Mouse (Mus musculus) CH12.LX (cell line): ENCODE results near the gene Gba2. TPM values are rescaled to one million over a fixed set of nuclear protein-coding genes. Genes with fewer than 3 reads are reported as not detected.

Source experiments
- DNase-seq: peaks from one replicate; pipeline ENCODE4 v3.0.0-alpha.2; 2013; ENCODE audit errors: extremely low read depth
- H3K27ac ChIP-seq: 2 replicates; pipeline ENCODE4 v1.5.1; 2012; ENCODE audit warnings: low read depth, mild to moderate bottlenecking, control low read depth, moderate library complexity; ENCODE audit not compliant: insufficient read depth
- H3K27me3 ChIP-seq: replicated peaks from 2 replicates; pipeline ENCODE3; 2012; ENCODE audit warnings: inconsistent platforms
- H3K36me3 ChIP-seq, 2 experiments: replicated peaks in 1 of 2; 2 replicates each; pipeline versions ENCODE3 to v1.6.1; 2012; ENCODE audit warnings: inconsistent platforms in 1 of 2, low read length in 1 of 2, mild to moderate bottlenecking in 1 of 2, mixed read lengths in 1 of 2, moderate library complexity in 1 of 2; ENCODE audit not compliant: control insufficient read depth in 1 of 2, insufficient read depth in 1 of 2
- H3K4me1 ChIP-seq, 2 experiments: 2 replicates each; pipeline ENCODE4 v1.6.1; 2012; ENCODE audit warnings: inconsistent platforms in 1 of 2, moderate library complexity in 1 of 2; ENCODE audit not compliant: insufficient read depth in 2 of 2, control insufficient read depth in 1 of 2
- H3K4me2 ChIP-seq: 2 replicates; pipeline ENCODE4 v1.6.1; 2012; ENCODE audit warnings: low read depth, mild to moderate bottlenecking, control low read depth; ENCODE audit not compliant: poor library complexity, insufficient read depth, severe bottlenecking
- H3K4me3 ChIP-seq, 3 experiments: fragments of 150-350 bp in 1 of 3; sonication (generic) in 1 of 3; replicated peaks in 1 of 3; 2 replicates each; pipeline versions ENCODE3 to v1.5.1; 2011 to 2012; ENCODE audit warnings: low read depth in 2 of 3, low read length in 2 of 3, mild to moderate bottlenecking in 2 of 3, moderate library complexity in 2 of 3, control low read depth in 1 of 3, improper control_type of control experiment in 1 of 3, inconsistent platforms in 1 of 3, mixed read lengths in 1 of 3; ENCODE audit not compliant: poor library complexity in 1 of 3
- H3K79me2 ChIP-seq: replicated peaks from 2 replicates; pipeline ENCODE4 v1.6.1; 2012; ENCODE audit warnings: mild to moderate bottlenecking, moderate library complexity; ENCODE audit not compliant: control insufficient read depth, poor library complexity, insufficient read depth, severe bottlenecking; ENCODE audit errors: extremely low read depth
- H3K9ac ChIP-seq: 2 replicates; pipeline ENCODE4 v1.6.1; 2012; ENCODE audit warnings: low read depth, mild to moderate bottlenecking, control low read depth, moderate library complexity; ENCODE audit not compliant: insufficient read depth
- H3K9me3 ChIP-seq: replicated peaks from 2 replicates; pipeline ENCODE3; 2012; ENCODE audit warnings: low read length, inconsistent platforms, mixed read lengths
- BHLHE40 ChIP-seq: IDR thresholded peaks from 2 replicates; pipeline ENCODE4 v1.6.1; 2011; ENCODE audit warnings: mild to moderate bottlenecking, low read depth, low read length, improper control_type of control experiment
- CHD2 ChIP-seq: IDR thresholded peaks from 2 replicates; pipeline ENCODE4 v1.6.1; 2011; ENCODE audit warnings: low read length, improper control_type of control experiment
- CTCF ChIP-seq, 2 experiments: IDR thresholded peaks in 1 of 2; conservative IDR thresholded peaks in 1 of 2; 2 replicates each; pipeline ENCODE4 v1.5.1; 2011 to 2012; ENCODE audit warnings: low read depth in 2 of 2, low read length in 2 of 2, improper control_type of control experiment in 1 of 2, inconsistent platforms in 1 of 2, mild to moderate bottlenecking in 1 of 2, moderate library complexity in 1 of 2
- ETS1 ChIP-seq: conservative IDR thresholded peaks from 2 replicates; pipeline ENCODE4 v1.6.1; 2012; ENCODE audit warnings: low read depth, mild to moderate bottlenecking, inconsistent platforms, low read length, improper control_type of control experiment, moderate library complexity
- HCFC1 ChIP-seq: IDR thresholded peaks from 2 replicates; pipeline ENCODE4 v1.6.1; 2012; ENCODE audit warnings: low read depth, mild to moderate bottlenecking, inconsistent platforms, low read length, improper control_type of control experiment
- MAX ChIP-seq: IDR thresholded peaks from 2 replicates; pipeline ENCODE4 v1.6.1; 2011; ENCODE audit warnings: low read length, improper control_type of control experiment
- MEF2A ChIP-seq: IDR thresholded peaks from 2 replicates; pipeline ENCODE4 v1.6.1; 2014; ENCODE audit warnings: low read depth, mild to moderate bottlenecking, inconsistent platforms, low read length, improper control_type of control experiment, borderline replicate concordance
- MXI1 ChIP-seq: IDR thresholded peaks from 2 replicates; pipeline ENCODE4 v1.6.1; 2011; ENCODE audit warnings: mild to moderate bottlenecking, low read depth, low read length, improper control_type of control experiment
- MYC ChIP-seq: IDR thresholded peaks from 2 replicates; pipeline ENCODE4 v1.6.1; 2011; ENCODE audit warnings: low read depth, mild to moderate bottlenecking, improper control_type of control experiment, low read length
- NRF1 ChIP-seq: IDR thresholded peaks from 2 replicates; pipeline ENCODE4 v1.6.1; 2014; ENCODE audit warnings: low read depth, mild to moderate bottlenecking, inconsistent platforms, low read length, improper control_type of control experiment, moderate library complexity
- POLR2A ChIP-seq: IDR thresholded peaks from 2 replicates; pipeline ENCODE4 v1.6.1; 2011; ENCODE audit warnings: low read depth, mild to moderate bottlenecking, improper control_type of control experiment, low read length
- SIN3A ChIP-seq: IDR thresholded peaks from 2 replicates; pipeline ENCODE4 v1.6.1; 2012; ENCODE audit warnings: low read length, improper control_type of control experiment, inconsistent platforms
- TCF12 ChIP-seq: IDR thresholded peaks from 2 replicates; pipeline ENCODE4 v1.6.1; 2014; ENCODE audit warnings: low read depth, mild to moderate bottlenecking, inconsistent platforms, low read length, improper control_type of control experiment
- dilution Hi-C: fragments of 300-500 bp; cut with MboI; formaldehyde crosslinking; loops from 2 replicates; pipeline ENCODE4 v1.14.3; 2020; ENCODE audit warnings: low sequenced_read_pairs; ENCODE audit not compliant: extremely low pct_unique_long_range_greater_than_20kb, extremely low pct_ligation_motif_present
- in situ Hi-C: fragments of 300-500 bp; cut with MboI; formaldehyde crosslinking; loops from 3 replicates; pipeline ENCODE4 v1.14.3; 2019; ENCODE audit warnings: low sequenced_read_pairs, low pct_ligation_motif_present, low pct_unique_long_range_greater_than_20kb, mixed read lengths
- polyA plus RNA-seq: library from polyadenylated mRNA; unstranded; fragments of >175 nt; gene quantifications from 2 replicates; pipeline ENCODE4 v1.2.1, GENCODE M21; 2012; ENCODE audit warnings: low read depth; ENCODE audit not compliant: insufficient read length
- total RNA-seq, 2 experiments: library from RNA; depleted of rRNA; stranded (reverse); fragments of 300-350 nt in 1 of 2; fragments of >200 nt in 1 of 2; gene quantifications; 2 replicates each; pipeline ENCODE4 v1.2.3; 2012 to 2014

Gene Gba2
- total and polyA plus RNA-seq, 3 experiments = 3.2 to 11.2 (median 4.1) TPM

DNA sequence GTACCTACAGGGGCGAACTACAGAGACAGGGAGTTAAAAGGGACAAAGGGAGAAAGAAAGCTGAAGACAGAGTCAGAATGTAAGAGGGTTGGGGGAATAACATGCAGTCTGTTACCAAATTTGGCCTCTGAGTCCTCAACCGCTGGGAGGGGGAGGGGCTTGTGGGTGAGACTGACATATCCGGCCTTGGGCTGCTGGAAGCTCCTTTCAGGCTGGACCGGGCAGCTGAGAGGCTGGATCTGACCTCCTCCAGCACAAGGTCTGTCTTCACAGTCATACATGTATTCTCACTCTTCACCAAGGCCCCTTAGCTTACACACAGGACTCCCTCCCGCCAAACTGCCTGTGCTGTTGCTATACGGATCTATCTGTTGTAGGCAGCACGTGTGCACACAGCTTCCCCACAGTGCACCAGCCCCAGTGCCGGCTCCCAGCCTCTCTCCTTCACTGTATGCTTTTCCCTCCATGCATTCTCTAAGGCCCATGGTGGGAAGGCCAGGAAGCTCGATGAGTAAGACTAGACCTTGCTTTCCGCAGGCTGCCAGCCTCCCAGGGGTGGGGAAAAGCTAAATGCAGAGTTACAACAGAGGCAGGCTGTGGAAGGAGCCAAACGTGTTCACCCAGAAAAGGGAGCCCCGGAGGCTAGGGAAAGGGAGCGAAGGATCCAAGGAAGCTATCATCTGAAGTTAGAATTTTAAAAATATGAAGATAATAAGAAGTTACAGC is 19.9 kb downstream of the Gba2 start:
- peaks cover 29 to 47% of the 10 kb centered on the region in 2 experiments for H3K36me3 ChIP-seq

DNA sequence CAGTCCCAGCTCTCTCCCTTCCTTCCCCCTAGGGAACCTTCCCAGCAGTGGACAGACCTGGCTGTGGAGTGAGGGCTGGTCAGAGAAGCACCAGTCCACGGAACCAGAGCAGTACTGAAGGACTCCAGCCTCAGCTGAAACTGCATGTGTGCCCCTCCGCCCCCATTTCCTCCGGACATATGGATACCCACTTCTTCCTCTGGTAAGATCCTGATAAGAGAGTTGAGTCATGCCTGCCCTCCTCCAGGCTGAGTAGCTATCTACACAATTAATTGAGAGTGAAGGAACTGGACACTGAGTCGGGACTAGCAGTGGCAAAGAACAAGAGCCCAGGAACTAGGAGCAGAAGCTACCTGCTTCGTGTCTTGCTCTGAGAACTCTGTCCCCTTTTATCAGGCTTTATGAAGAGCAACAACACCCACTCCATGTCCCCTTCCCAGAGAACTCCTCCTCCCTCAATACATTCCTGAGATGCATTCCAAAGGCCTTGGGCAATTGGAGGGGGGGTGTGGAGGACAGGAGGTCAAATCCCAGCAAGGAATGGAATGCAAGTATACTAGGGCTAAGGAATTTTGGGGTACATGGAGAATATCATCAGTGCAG is 20.5 kb downstream of the Gba2 start:
- H3K79me2 ChIP-seq = peaks cover 46% of the 10 kb centered on the region
- TF ChIP-seq NRF1 (no peak), CTCF (conservative IDR thresholded peaks at IDR 0.05 in 1 of 2, IDR thresholded peaks at IDR 0.05 in 1 of 2; ENCODE audit: low read depth in 2 of 2, low read length in 2 of 2) (no peak), SIN3A (no peak), POLR2A (no peak)
- dilution Hi-C loops = no loop called here
- H3K27me3 ChIP-seq = no peaks in the 10 kb centered on the region
- in situ Hi-C loops = loop anchor here (25.0 kb wide), 1 partner anchor 546 kb away; the partner anchor contains the start of genes Fancg and Vcp
- H3K9ac ChIP-seq = no peak overlapping the region; the same call in 1 of the 2 replicates
- H3K4me3 ChIP-seq = no peak overlapping the region
- H3K4me2 ChIP-seq = peak overlapping the region; percentile 92
- peak overlapping the region; percentile 29; the same call in 1 of the 2 replicates for H3K27ac ChIP-seq
- peaks cover 24 to 81% of the 10 kb centered on the region in 2 experiments for H3K4me1 ChIP-seq
- H3K9me3 ChIP-seq = no peaks in the 10 kb centered on the region
- DNase-seq = no peak
- peaks cover 36 to 49% of the 10 kb centered on the region in 2 experiments for H3K36me3 ChIP-seq

More for the DNA sequence above, 19.9 kb downstream of the Gba2 start:
- no peaks in the 10 kb centered on the region for H3K9me3 ChIP-seq
- dilution Hi-C loops = no loop called here
- peak; percentile 77 for TF ChIP-seq BHLHE40
- 0 out of 2 replicates have a peak, but pooled peaks have one; percentile 16 for TF ChIP-seq ETS1
- peak; percentile 29; the same call in 1 of the 2 replicates for TF ChIP-seq POLR2A
- peak; percentile 32; the same call in 1 of the 2 replicates for TF ChIP-seq TCF12
- no peak for TF ChIP-seq HCFC1
- TF ChIP-seq MYC = no peak
- TF ChIP-seq MEF2A = peak; percentile 96
- peak; percentile 54 for TF ChIP-seq CHD2
- TF ChIP-seq SIN3A = peak; percentile 57; the same call in 1 of the 2 replicates
- TF ChIP-seq MXI1 = peak; percentile 85
- peak; percentile 64 for TF ChIP-seq MAX
- no peak overlapping the region for H3K4me3 ChIP-seq
- peak overlapping the region; percentile 29; the same call in 1 of the 2 replicates for H3K27ac ChIP-seq
- H3K4me1 ChIP-seq = peaks cover 24 to 81% of the 10 kb centered on the region in 2 experiments
- H3K4me2 ChIP-seq = peak overlapping the region; percentile 92
- DNase-seq = peak; percentile 59
- no peaks in the 10 kb centered on the region for H3K27me3 ChIP-seq
- H3K9ac ChIP-seq = no peak overlapping the region
- peaks cover 46% of the 10 kb centered on the region for H3K79me2 ChIP-seq
- in situ Hi-C loops = loop anchor here (25.0 kb wide), 1 partner anchor 546 kb away; the partner anchor contains the start of genes Fancg and Vcp
